Mouse (Mus musculus) liver, postnatal 0 days (tissue): ENCODE data around the gene Ttn.

ENCODE experiments used
- CTCF ChIP-seq: sonication (generic); IDR thresholded peaks from 2 replicates; pipeline ENCODE4 v1.5.1; 2016; ENCODE audit warnings: antibody characterized with exemption, low read depth
- EP300 ChIP-seq: IDR thresholded peaks from 2 replicates; pipeline ENCODE4 v1.6.1; 2016; ENCODE audit warnings: antibody characterized with exemption, low read depth, mild to moderate bottlenecking

GRCm38 (mm10) chr2:76949774-76950173 lies 32.6 kb downstream of the Ttn start:
- TF ChIP-seq CTCF (no peak), EP300 (no peak)
